Mouse (Mus musculus) heart, postnatal 0 days (tissue): ENCODE results near the gene Crtc1. TPM values are rescaled to one million over a fixed set of nuclear protein-coding genes. Genes with fewer than 3 reads are reported as not detected.
A peak's percentile ranks its signal among the peaks of the same experiment; 100 is the strongest.

Experiments used
- ATAC-seq: fragments of 200-750 bp; cut with Nextera tagmentation; 2 replicates; pipeline ENCODE4 v1.8.0; 2017; ENCODE audit warnings: low read depth, moderate number of reproducible peaks, moderate library complexity; ENCODE audit not compliant: insufficient read depth
- DNase-seq: peaks from one replicate; pipeline ENCODE4 v3.0.0-alpha.2; 2016; ENCODE audit warnings: low spot score
- H3K27ac ChIP-seq: fragments of 300-500 bp; sonication (generic); 2 replicates; pipeline ENCODE4 v1.5.1; 2014; ENCODE audit warnings: low read depth, mild to moderate bottlenecking
- H3K27me3 ChIP-seq: fragments of 300-500 bp; sonication (generic); 2 replicates; pipeline ENCODE4 v1.6.1; 2014; ENCODE audit warnings: low read length, mixed read lengths; ENCODE audit not compliant: control insufficient read depth, insufficient read depth
- H3K36me3 ChIP-seq: fragments of 300-500 bp; sonication (generic); replicated peaks from 2 replicates; pipeline ENCODE4 v1.6.1; 2014; ENCODE audit warnings: low read length, mixed read lengths; ENCODE audit not compliant: control insufficient read depth, insufficient read depth
- H3K4me1 ChIP-seq: fragments of 300-500 bp; sonication (generic); 2 replicates; pipeline ENCODE4 v1.6.1; 2014; ENCODE audit warnings: antibody characterized with exemption; ENCODE audit not compliant: control insufficient read depth, insufficient read depth
- H3K4me2 ChIP-seq: fragments of 300-500 bp; sonication (generic); 2 replicates; pipeline ENCODE4 v1.6.1; 2014; ENCODE audit warnings: low read depth, mild to moderate bottlenecking, low read length, moderate library complexity
- H3K4me3 ChIP-seq: fragments of 300-500 bp; sonication (generic); 2 replicates; pipeline ENCODE4 v1.5.1; 2014; ENCODE audit warnings: low read depth, low read length
- H3K9ac ChIP-seq: fragments of 300-500 bp; sonication (generic); replicated peaks from 2 replicates; pipeline ENCODE4 v1.6.1; 2014; ENCODE audit warnings: low read depth, low read length, mixed read lengths
- H3K9me3 ChIP-seq: fragments of 300-500 bp; sonication (generic); replicated peaks from 2 replicates; pipeline ENCODE4 v1.6.1; 2016; ENCODE audit warnings: low read length; ENCODE audit not compliant: control insufficient read depth
- CTCF ChIP-seq: IDR thresholded peaks from 2 replicates; pipeline ENCODE4 v1.5.1; 2016; ENCODE audit warnings: antibody characterized with exemption, control low read depth, low read depth
- EP300 ChIP-seq: IDR thresholded peaks from 2 replicates; pipeline ENCODE4 v1.6.1; 2016; ENCODE audit warnings: antibody characterized with exemption, low read depth
- WGBS: fragments of 180-500 bp; shearing (Covaris S2); extraction: QIAGEN DNeasy Blood & Tissue Kit; methylation state at CpG from one replicate; pipeline ENCODE4 v1.1.7; 2014; 5-methylcytosine and 5-hydroxymethylcytosine counted together
- polyA plus RNA-seq: library from polyadenylated mRNA; unstranded; fragments of >200 nt; fragmentation: Nextera tagmentation; extraction: Ambion mirVana; gene quantifications from 2 replicates; pipeline ENCODE4 v1.2.1, GENCODE M21; 2015
- total RNA-seq: library from RNA; depleted of rRNA; stranded (reverse); fragments of >200 nt; gene quantifications from 2 replicates; pipeline ENCODE4 v1.2.3, GENCODE M21; 2014; ENCODE audit warnings: low replicate concordance

The Crtc1 gene
- total and polyA plus RNA-seq, 2 experiments from 2014 or later = 6.0 to 6.9 TPM

DNA sequence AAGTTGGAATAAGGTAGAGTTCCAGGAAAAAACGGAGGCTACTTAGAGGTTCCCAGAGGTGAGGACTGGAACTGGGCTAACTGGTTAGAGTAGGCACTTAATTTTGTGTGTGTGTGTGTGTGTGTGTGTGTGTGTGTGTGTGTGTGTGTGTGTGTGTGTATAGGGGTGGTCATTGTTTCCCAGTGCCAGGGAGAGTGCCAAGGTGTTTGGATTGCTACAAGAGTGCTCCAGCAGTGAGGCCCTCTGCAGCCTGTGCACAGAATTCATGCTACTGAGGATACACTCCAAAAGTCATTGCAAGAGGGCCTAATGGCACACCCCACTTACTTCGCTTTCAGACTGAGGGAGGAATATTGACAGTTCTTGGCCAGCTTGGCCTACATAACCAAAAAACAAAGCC is 43.6 kb upstream of the Crtc1 start:
- Histone ChIP-seq H3K27me3 (peaks cover 67% of the 10 kb centered on the region), H3K4me1 (peaks cover 3% of the 10 kb centered on the region; the same call in 1 of the 2 replicates), H3K4me2 (no peak overlapping the region), H3K27ac (no peak overlapping the region), H3K9me3 (no peaks in the 10 kb centered on the region), H3K36me3 (no peaks in the 10 kb centered on the region), H3K4me3 (no peak overlapping the region), H3K9ac (no peak overlapping the region)
- 44% methylated on average over 2 of the region's 2 CpGs for WGBS
- DNase-seq (no peak), ATAC-seq (no peak)
- TF ChIP-seq EP300 (no peak), CTCF (no peak)

DNA sequence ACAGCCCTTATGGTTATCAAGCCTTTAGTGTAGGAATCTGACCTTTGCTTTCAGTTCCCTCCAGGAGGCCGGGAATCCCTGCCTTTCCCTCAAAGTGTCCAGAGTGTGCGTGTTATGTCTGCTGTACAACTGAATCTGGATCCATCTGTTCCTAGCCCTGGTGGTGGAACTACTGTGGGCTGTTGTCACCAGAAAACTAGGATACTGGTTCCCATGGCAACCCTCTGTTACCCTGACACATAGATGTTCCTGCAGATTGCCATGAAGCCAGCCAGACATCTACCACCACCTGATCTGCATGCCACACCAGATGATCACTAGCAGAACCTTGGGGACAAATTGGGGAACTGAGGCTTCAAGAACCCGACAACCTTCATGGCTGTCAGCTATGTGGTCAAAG is 42.5 kb upstream of the Crtc1 start:
- H3K27ac ChIP-seq = no peak overlapping the region
- no peak overlapping the region for H3K4me3 ChIP-seq
- TF ChIP-seq EP300 = no peak
- no peak for TF ChIP-seq CTCF
- DNase-seq = no peak
- peaks cover 58% of the 10 kb centered on the region for H3K27me3 ChIP-seq
- no peak overlapping the region for H3K4me2 ChIP-seq
- H3K9ac ChIP-seq = no peak overlapping the region
- 64% methylated on average over 3 of the region's 3 CpGs for WGBS
- no peaks in the 10 kb centered on the region for H3K36me3 ChIP-seq
- peaks cover 6% of the 10 kb centered on the region; the same call in 1 of the 2 replicates for H3K4me1 ChIP-seq
- ATAC-seq = no peak
- no peaks in the 10 kb centered on the region for H3K9me3 ChIP-seq

DNA sequence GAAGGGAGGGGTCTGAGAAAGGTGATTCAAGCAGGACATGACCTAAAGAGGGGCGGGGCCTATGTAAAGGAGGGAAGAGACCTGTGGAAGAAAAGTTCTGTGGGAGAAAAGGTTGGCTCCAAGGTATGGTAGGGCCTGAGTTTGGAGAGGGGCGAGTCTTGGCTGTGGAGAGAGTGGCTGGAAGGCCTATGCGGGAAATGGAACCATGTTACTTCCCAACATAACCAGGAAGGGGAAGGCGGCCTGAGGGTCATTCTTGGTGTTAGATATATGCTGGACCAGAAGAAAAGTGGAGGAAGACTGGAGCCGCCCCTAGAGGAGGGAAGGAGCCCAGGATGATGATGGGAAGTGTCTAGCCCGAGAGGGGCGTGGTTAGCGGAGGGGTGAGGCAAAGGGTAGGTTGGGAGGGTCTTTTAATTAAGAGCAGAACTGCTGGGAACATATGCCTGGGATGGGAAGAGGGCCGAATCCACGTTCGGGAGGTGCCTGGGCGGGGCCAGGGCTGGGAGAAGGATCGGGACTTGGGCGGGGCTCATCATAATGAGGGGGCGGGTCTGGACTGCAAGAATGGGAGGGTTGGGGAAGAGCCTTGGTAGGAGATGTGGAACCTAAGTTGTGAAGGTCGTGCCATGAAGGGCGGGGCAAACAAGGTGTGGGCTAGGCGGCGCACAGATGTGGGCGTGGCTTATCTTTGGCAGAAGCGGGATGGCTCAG is 38.0 kb upstream of the Crtc1 start:
- Histone ChIP-seq H3K9me3 (no peaks in the 10 kb centered on the region), H3K4me3 (peak overlapping the region; percentile 82), H3K27ac (no peak overlapping the region), H3K36me3 (no peaks in the 10 kb centered on the region), H3K4me1 (peaks cover 14% of the 10 kb centered on the region), H3K9ac (no peak overlapping the region), H3K27me3 (peaks cover 17% of the 10 kb centered on the region; the same call in 1 of the 2 replicates), H3K4me2 (peak overlapping the region; percentile 85)
- TF ChIP-seq EP300 (no peak), CTCF (no peak)
- ATAC-seq (peak; percentile 12; the same call in 1 of the 2 replicates), DNase-seq (no peak)
- WGBS = 3% methylated on average over 20 of the region's 21 CpGs

DNA sequence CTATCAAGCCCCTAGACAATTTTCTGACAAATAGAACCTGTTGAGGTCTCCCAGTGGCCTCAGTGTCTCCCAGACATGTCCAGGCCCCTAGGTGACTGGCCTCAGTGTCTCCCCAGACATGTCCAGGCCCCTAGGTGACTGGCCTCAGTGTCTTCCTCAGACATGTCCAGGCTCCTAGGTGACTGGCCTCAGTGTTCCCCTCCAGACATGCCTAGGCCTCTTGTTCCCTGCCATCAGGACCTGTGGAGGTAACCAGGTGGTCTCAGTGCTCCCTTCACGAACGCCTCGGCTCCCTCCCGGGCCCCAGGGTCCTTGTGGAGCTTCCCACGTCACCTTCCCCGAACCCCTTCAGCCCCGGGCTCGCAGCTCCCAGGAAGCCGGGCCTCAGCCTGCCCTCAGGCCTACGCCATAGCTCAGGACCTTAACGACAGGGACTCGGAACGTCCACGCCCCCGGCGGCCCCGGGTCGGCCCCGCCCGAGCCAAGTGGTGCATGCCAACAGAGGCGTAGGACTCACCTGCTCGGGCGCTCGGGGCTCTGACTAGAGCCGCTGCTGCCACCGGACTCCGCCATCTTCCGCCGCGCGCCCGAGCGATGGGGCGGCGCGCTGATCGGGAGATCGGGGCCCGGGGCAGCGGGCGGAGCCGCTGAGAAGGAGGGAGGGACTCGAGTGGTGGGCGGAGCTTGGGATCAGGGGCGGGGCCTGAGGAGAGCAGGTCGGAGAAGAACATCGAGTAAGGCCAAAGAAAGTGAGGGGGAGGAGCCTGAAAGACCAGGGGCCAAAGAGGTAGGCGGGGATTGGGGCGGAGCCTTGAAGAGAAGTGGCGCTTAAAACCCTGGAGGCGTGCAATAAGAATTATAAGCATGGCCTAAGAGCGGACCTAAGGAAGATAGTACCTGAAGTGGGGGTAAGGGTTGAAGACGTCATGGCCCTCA is 37.2 kb upstream of the Crtc1 start, which contains the start of gene Klhl26:
Klhl26 (minus strand) TSS at position 636 of the 936 bp plus-strand sequence.
- peaks cover 8% of the 10 kb centered on the region; the same call in 1 of the 2 replicates for H3K27me3 ChIP-seq
- TF ChIP-seq CTCF = no peak
- TF ChIP-seq EP300 = no peak
- peaks cover 14% of the 10 kb centered on the region for H3K4me1 ChIP-seq
- H3K4me2 ChIP-seq = peak within 1 kb of the TSS; percentile 85
- under 1% methylated on average over 53 of the region's 53 CpGs for WGBS
- peak within 1 kb of the TSS; percentile 82 for H3K4me3 ChIP-seq
- no peak within 1 kb of the TSS for H3K27ac ChIP-seq
- peak; percentile 94 for ATAC-seq
- H3K36me3 ChIP-seq = no peaks in the 10 kb centered on the region
- H3K9me3 ChIP-seq = no peaks in the 10 kb centered on the region
- DNase-seq = peak; percentile 88
- H3K9ac ChIP-seq = peak within 1 kb of the TSS; percentile 76

DNA sequence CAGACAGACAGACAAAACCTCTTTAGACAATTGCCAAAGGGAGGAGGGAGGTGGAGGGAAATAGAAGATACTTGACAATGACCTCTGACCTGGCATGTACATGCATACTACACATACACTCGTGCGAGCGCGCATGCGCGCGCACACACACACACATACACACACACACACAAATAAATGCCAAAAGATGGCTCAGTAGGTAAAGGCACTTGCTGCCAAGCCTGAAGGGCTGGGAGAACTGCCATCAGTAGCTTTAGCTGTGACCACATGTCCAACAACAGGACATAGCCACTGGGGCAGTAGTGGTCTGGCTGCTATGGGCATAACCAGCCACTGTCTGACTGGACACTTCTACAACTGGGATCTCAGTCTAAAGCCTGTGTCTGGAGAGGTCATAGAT is 32.5 kb upstream of the Crtc1 start:
- ATAC-seq (no peak), DNase-seq (no peak)
- no peak overlapping the region for H3K4me2 ChIP-seq
- H3K9ac ChIP-seq = no peak overlapping the region
- H3K4me3 ChIP-seq = no peak overlapping the region
- no peaks in the 10 kb centered on the region for H3K27me3 ChIP-seq
- no peaks in the 10 kb centered on the region for H3K9me3 ChIP-seq
- WGBS = over 99% methylated on average over 7 of the region's 7 CpGs
- no peak overlapping the region for H3K27ac ChIP-seq
- peaks cover 44% of the 10 kb centered on the region for H3K4me1 ChIP-seq
- TF ChIP-seq EP300 (no peak), CTCF (no peak)
- no peaks in the 10 kb centered on the region for H3K36me3 ChIP-seq
